Mouse (Mus musculus) small intestine, adult 2 months (tissue): ENCODE data around the gene Fbxo45. TPM values are rescaled to one million over a fixed set of nuclear protein-coding genes. Genes with fewer than 3 reads are reported as not detected.
A peak's percentile ranks its signal among the peaks of the same experiment; 100 is the strongest.

Experiments used
- H3K27ac ChIP-seq: fragments of 200-500 bp; 2 replicates; pipeline ENCODE4 v1.5.1; 2012; ENCODE audit warnings: low read depth, low read length, control low read depth, inconsistent platforms; ENCODE audit not compliant: insufficient read depth
- H3K27me3 ChIP-seq: fragments of 200-500 bp; 2 replicates; pipeline ENCODE4 v1.6.1; 2012; ENCODE audit warnings: mild to moderate bottlenecking, moderate library complexity, low read length, inconsistent platforms; ENCODE audit not compliant: control insufficient read depth, insufficient read depth
- H3K36me3 ChIP-seq: fragments of 200-500 bp; 2 replicates; pipeline ENCODE4 v1.6.1; 2012; ENCODE audit warnings: mild to moderate bottlenecking, low read length, control low read depth, inconsistent platforms; ENCODE audit not compliant: control insufficient read depth, insufficient read depth
- H3K4me1 ChIP-seq: fragments of 200-500 bp; 2 replicates; pipeline ENCODE4 v1.6.1; 2012; ENCODE audit warnings: low read length, inconsistent platforms, mixed read lengths; ENCODE audit not compliant: control insufficient read depth, insufficient read depth, insufficient read length
- H3K4me3 ChIP-seq: fragments of 200-500 bp; 2 replicates; pipeline ENCODE4 v1.5.1; 2012; ENCODE audit warnings: low read depth, mild to moderate bottlenecking, control low read depth, inconsistent platforms, low read length, moderate library complexity
- CTCF ChIP-seq: fragments of 200-500 bp; IDR thresholded peaks from 2 replicates; pipeline ENCODE4 v1.5.1; 2012; ENCODE audit warnings: low read depth, mild to moderate bottlenecking, control low read depth, inconsistent platforms, low read length, moderate library complexity, mixed read lengths; ENCODE audit not compliant: insufficient replicate concordance, insufficient read length; ENCODE audit errors: extremely low read depth
- POLR2A ChIP-seq: fragments of 200-500 bp; IDR thresholded peaks from 2 replicates; pipeline ENCODE4 v1.6.1; 2012; ENCODE audit warnings: low read depth, mild to moderate bottlenecking, control low read depth, inconsistent platforms, low read length, moderate library complexity
- WGBS: fragments of 180-500 bp; shearing (Covaris S2); methylation state at CpG from one replicate; pipeline ENCODE4 v1.1.7; 2018; 5-methylcytosine and 5-hydroxymethylcytosine counted together
- polyA plus RNA-seq: library from polyadenylated mRNA; depleted of rRNA; stranded (reverse); fragments of >200 nt; gene quantifications from 2 replicates; pipeline ENCODE4 v1.2.3, GENCODE M21; 2012; rRNA removed

Fbxo45 gene
- polyA plus RNA-seq, 1 experiment = 2.4 TPM

DNA sequence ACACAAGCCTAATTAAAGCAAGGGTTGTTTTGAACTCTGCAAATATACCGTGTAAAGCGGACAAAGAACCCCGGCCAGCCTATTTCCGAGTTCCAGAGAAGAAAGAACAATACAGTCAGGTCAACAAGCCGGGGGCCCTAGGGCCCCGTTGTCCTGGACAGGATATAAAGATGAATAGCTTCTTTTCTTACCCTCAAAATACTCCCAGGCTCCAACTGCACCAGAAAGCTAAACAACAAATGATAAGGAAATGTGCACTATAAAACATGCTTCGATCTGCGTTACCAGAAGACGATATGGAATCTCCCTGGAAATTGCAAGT lies 46.0 kb downstream of the Fbxo45 start:
- Histone ChIP-seq H3K4me1 (no peaks in the 10 kb centered on the region), H3K36me3 (no peaks in the 10 kb centered on the region), H3K4me3 (peak overlapping the region; percentile 61), H3K27ac (peak overlapping the region; percentile 87; the same call in 1 of the 2 replicates), H3K27me3 (no peaks in the 10 kb centered on the region)
- TF ChIP-seq CTCF (no peak), POLR2A (no peak)
- 62% methylated on average over 9 of the region's 9 CpGs for WGBS

DNA sequence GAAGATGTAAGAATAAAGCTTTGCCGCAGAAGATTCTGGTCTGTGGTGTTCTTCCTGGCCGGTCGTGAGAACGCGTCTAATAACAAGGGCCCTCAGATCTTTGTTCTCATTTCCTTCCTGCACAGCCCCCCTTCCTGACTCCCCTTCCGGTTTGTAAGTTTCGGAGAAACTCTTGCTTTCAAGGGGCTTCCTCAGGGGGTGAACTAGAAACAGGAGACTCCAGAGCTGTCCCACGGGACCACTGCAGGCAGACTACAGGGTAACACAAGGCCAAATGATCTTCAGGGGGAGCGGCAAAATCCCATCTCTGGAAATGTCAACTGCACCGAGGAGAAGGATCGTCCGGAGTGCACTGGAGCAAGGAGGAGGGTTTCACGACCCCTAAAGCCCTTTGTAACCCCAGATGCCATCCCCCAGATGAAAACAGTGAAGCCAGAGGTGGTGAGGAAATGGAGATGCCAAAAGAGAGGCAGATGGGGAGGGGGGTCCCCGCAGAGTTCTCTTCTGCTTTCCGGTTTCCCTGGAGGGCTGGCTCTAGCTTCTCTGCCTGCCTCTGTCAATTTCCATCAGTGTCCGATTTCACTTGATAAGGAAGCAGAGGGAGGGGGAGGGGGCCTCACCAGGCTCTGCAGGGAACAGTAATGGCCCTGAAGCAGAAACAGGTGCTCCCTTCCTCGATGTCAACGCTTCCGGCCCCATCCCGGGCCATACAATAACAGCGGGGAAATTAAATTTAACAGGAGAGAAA lies 46.5 kb downstream of the Fbxo45 start:
- H3K27ac ChIP-seq = peak overlapping the region; percentile 87
- H3K4me1 ChIP-seq = no peaks in the 10 kb centered on the region
- no peaks in the 10 kb centered on the region for H3K27me3 ChIP-seq
- peak overlapping the region; percentile 61 for H3K4me3 ChIP-seq
- H3K36me3 ChIP-seq = no peaks in the 10 kb centered on the region
- TF ChIP-seq CTCF (no peak), POLR2A (no peak)
- WGBS = 70% methylated on average over 21 of the region's 21 CpGs

GRCm38 (mm10) chr16:32190011-32190441 lies 56.9 kb downstream of the Fbxo45 start:
- Histone ChIP-seq H3K4me1 (no peaks in the 10 kb centered on the region), H3K36me3 (no peaks in the 10 kb centered on the region), H3K27me3 (no peaks in the 10 kb centered on the region), H3K4me3 (no peak overlapping the region), H3K27ac (no peak overlapping the region)
- 55% methylated on average over 12 of the region's 12 CpGs for WGBS
- TF ChIP-seq POLR2A (no peak), CTCF (no peak)

GRCm38 (mm10) chr16:32189109-32189508 lies 57.8 kb downstream of the Fbxo45 start:
- H3K27ac ChIP-seq = no peak overlapping the region

GRCm38 (mm10) chr16:32186056-32186455 lies 60.9 kb downstream of the Fbxo45 start:
- Histone ChIP-seq H3K27ac (no peak overlapping the region), H3K4me1 (no peaks in the 10 kb centered on the region), H3K36me3 (no peaks in the 10 kb centered on the region), H3K4me3 (no peak overlapping the region), H3K27me3 (no peaks in the 10 kb centered on the region)
- TF ChIP-seq CTCF (no peak), POLR2A (no peak)
- WGBS = 94% methylated on average over 5 of the region's 5 CpGs

More at GRCm38 (mm10) chr16:32189109-32189508, 57.8 kb downstream of the Fbxo45 start:
- no peaks in the 10 kb centered on the region for H3K27me3 ChIP-seq
- TF ChIP-seq POLR2A (no peak), CTCF (no peak)
- WGBS = 60% methylated on average over 6 of the region's 6 CpGs
- H3K4me3 ChIP-seq = no peak overlapping the region
- no peaks in the 10 kb centered on the region for H3K4me1 ChIP-seq
- H3K36me3 ChIP-seq = no peaks in the 10 kb centered on the region

Other genes with a start within 250 kb of the Fbxo45 start
- gene Senp5, start 243.9 kb downstream of the Fbxo45 start, polyA plus RNA-seq = 1.1 and 2.0 TPM in 2 replicates
- gene Pak2, start 167.8 kb downstream of the Fbxo45 start, polyA plus RNA-seq = 7.4 and 16.1 TPM in 2 replicates
- 14.6 and 32.5 TPM in 2 replicates for gene Pigx, start 147.4 kb downstream of the Fbxo45 start, polyA plus RNA-seq
- 5.6 and 10.2 TPM in 2 replicates for gene Cep19, start 147.4 kb downstream of the Fbxo45 start, polyA plus RNA-seq
- gene Nrros, start 81.6 kb downstream of the Fbxo45 start, polyA plus RNA-seq = 5.3 and 6.7 TPM in 2 replicates
- not detected in 2 replicates for gene Bex6, start 67.3 kb downstream of the Fbxo45 start, polyA plus RNA-seq
- 0.53 and 1.5 TPM in 2 replicates for gene Wdr53, start 69 bp upstream of the Fbxo45 start, polyA plus RNA-seq
- not detected in 2 replicates for gene Smco1, start 24.3 kb upstream of the Fbxo45 start, polyA plus RNA-seq
- 3.6 and 5.5 TPM in 2 replicates for gene Rnf168, start 30.3 kb upstream of the Fbxo45 start, polyA plus RNA-seq
- 6.1 and 6.4 TPM in 2 replicates for gene Ubxn7, start 85.1 kb upstream of the Fbxo45 start, polyA plus RNA-seq
- gene Tm4sf19, start 153.3 kb upstream of the Fbxo45 start, polyA plus RNA-seq = 0.17 and 0.35 TPM in 2 replicates
- 1.3 and 1.4 TPM in 2 replicates for gene Tctex1d2, start 172.5 kb upstream of the Fbxo45 start, polyA plus RNA-seq
- gene Pcyt1a, start 183.8 kb upstream of the Fbxo45 start, polyA plus RNA-seq = 55.4 and 115 TPM in 2 replicates
- gene Slc51a, start 240.7 kb upstream of the Fbxo45 start, polyA plus RNA-seq = 102 and 424 TPM in 2 replicates
- 0.18 and 0.42 TPM in 2 replicates for gene Zdhhc19, start 249.1 kb upstream of the Fbxo45 start, polyA plus RNA-seq